Mouse (Mus musculus) lung, postnatal 0 days (tissue): ENCODE measurements around the gene Tfg.

Experiments
- CTCF ChIP-seq: IDR thresholded peaks from 2 replicates; pipeline ENCODE4 v1.5.1; 2016; ENCODE audit warnings: antibody characterized with exemption, mild to moderate bottlenecking
- EP300 ChIP-seq: IDR thresholded peaks from 2 replicates; pipeline ENCODE4 v1.6.1; 2016; ENCODE audit warnings: antibody characterized with exemption, mild to moderate bottlenecking, control low read depth

DNA sequence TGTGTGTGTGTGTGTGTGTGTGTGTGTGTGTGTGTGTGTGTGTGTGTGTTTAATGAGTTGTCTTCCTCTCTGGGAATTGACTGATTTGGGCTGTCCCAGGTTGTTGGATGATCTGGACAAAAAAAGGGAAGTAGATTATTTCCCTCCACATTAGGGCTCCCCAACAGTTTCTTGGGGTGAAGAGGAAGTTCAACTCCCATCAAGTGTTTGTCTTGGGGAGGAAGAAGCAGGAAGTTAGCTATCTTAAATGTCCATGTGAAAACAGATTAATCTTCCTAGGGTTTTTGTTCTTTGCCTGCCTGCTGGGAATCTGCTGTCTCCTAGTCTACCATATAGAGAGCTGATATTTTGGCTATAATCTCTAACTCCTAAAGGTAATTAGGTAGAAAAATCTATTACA lies 58.4 kb downstream of the Tfg start:
- TF ChIP-seq CTCF: no peak
- no peak for TF ChIP-seq EP300
